Mouse (Mus musculus): ENCODE measurements around the gene BC034090.

GRCm38 (mm10) chr1:155245516-155245915 is 1.3 kb upstream of the BC034090 start:
- TF ChIP-seq FLI1 (IDR thresholded peaks at IDR 0.05; ENCODE audit: low read length) = no peak
- no peak for TF ChIP-seq GATA1 (IDR thresholded peaks at IDR 0.05; ENCODE audit: borderline replicate concordance, low read length)

All from megakaryocyte, embryonic 14.5 days (primary cell).